Mouse (Mus musculus) ES-E14 (cell line): ENCODE results near the gene Prr23a2.
A peak's percentile ranks its signal among the peaks of the same experiment; 100 is the strongest.

Experiments
- CHD2 ChIP-seq: IDR thresholded peaks from 2 replicates; pipeline ENCODE4 v1.6.1; 2014; ENCODE audit warnings: mild to moderate bottlenecking, low read depth, low read length, inconsistent platforms
- HCFC1 ChIP-seq: IDR thresholded peaks from 2 replicates; pipeline ENCODE4 v1.6.1; 2012; ENCODE audit warnings: low read length, inconsistent platforms, borderline replicate concordance; ENCODE audit not compliant: insufficient read depth
- MAFK ChIP-seq: IDR thresholded peaks from 2 replicates; pipeline ENCODE4 v1.6.1; 2014; ENCODE audit warnings: mild to moderate bottlenecking, low read depth, low read length, inconsistent platforms; ENCODE audit not compliant: insufficient read depth
- ZC3H11A ChIP-seq: IDR thresholded peaks from 2 replicates; pipeline ENCODE4 v1.6.1; 2012; ENCODE audit warnings: low read depth, mild to moderate bottlenecking, inconsistent platforms, low read length, borderline replicate concordance
- ZNF384 ChIP-seq: IDR thresholded peaks from 2 replicates; pipeline ENCODE4 v1.6.1; 2012; ENCODE audit warnings: low read depth, low read length, inconsistent platforms

- TF ChIP-seq HCFC1: 0 out of 2 replicates have a peak, but pooled peaks have one; percentile 14
- TF ChIP-seq ZNF384: no peak
- no peak for TF ChIP-seq CHD2
- no peak for TF ChIP-seq ZC3H11A
- no peak for TF ChIP-seq MAFK
Measured at GRCm38 (mm10) chr9:98864571-98864970, 8.3 kb downstream of the Prr23a2 start, which contains the start of gene Prr23a3.
